Mouse (Mus musculus) adrenal gland, postnatal 14 days (tissue): ENCODE data around the gene Siglece. TPM values are rescaled to one million over a fixed set of nuclear protein-coding genes. Genes with fewer than 3 reads are reported as not detected.
"Not testable (repeated sequence)": the region's sequence is repeated elsewhere in the genome, so short reads cannot be mapped to it uniquely, and the experiment has no call there.

Source experiments
- DNase-seq: peaks from one replicate; pipeline ENCODE4 v3.0.0; 2021; ENCODE audit warnings: mixed read lengths
- long read RNA-seq, 2 experiments: library from polyadenylated mRNA; stranded (forward); transcript quantifications; one replicate each; pipeline ENCODE4 v2.0.0; 2021
- total RNA-seq: library from RNA; stranded (reverse); gene quantifications from 2 replicates; pipeline ENCODE4 v1.2.3, GENCODE M21; 2021

Gene Siglece
- total RNA-seq: 1.1 and 1.4 TPM in 2 replicates
- long read RNA-seq, experiment 1, partial matches to known transcripts: 0 of 2 reads
- long read RNA-seq, experiment 1, other reads (novel, unspliced or antisense): 2 of 2 reads
- long read RNA-seq, experiment 2, partial matches to known transcripts: 0 of 1 reads
- long read RNA-seq, experiment 2, other reads (novel, unspliced or antisense): 0 of 1 reads

- DNase-seq: no peak
These were observed at the start of gene Siglece for GRCm38 (mm10) chr7:43660002-43660401. Gene Siglece (minus strand): TSS chr7:43660161.

DNA sequence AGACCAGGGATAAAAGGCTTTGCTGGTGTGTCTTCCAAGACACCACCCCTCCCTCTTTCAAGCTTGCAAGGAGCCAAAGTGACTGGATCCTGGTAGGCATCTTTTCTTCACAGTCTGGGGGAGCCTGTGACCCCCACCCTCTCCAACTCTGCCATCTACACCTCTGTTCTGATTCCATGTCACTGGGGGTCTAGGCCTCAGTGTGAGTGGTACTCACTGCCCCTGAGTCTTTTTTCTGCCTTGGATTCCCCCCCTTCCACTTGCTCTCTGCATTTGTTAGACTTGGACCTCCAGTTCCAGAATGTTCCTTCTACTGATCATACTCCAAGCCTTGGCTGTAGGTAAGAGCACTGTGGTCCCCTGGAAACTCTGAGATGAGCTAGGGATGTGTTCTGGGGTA, 30.2 kb upstream of the Siglece start, which contains the start of gene Klk14:
Gene Klk14, plus strand, starts transcription at position 301 of the 400 bp plus-strand sequence.
- no peak for DNase-seq

GRCm38 (mm10) chr7:43685088-43685487, 25.1 kb upstream of the Siglece start:
- DNase-seq: no peak

GRCm38 (mm10) chr7:43682511-43682910, 22.6 kb upstream of the Siglece start:
- DNase-seq: not testable (repeated sequence)

DNA sequence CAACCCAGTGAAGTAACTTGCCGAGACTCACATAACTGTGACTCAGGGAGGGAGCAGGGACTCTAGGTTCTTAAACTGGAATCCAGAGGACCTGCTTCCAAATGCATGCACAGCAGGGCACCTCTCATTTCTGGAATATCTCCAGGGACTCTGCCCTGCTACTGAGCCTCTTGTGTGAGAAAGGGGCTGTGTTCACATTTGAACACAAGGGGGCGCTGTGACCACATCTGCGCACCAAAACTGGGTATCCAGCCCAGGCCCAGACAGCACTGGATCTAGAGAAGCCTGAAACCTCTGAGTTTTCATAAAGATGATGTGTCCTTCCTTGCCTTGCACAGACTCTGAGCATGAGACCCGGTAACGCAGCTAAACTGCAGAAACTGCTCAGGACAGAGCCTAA, 21.0 kb upstream of the Siglece start:
- DNase-seq: peak; percentile 82

DNA sequence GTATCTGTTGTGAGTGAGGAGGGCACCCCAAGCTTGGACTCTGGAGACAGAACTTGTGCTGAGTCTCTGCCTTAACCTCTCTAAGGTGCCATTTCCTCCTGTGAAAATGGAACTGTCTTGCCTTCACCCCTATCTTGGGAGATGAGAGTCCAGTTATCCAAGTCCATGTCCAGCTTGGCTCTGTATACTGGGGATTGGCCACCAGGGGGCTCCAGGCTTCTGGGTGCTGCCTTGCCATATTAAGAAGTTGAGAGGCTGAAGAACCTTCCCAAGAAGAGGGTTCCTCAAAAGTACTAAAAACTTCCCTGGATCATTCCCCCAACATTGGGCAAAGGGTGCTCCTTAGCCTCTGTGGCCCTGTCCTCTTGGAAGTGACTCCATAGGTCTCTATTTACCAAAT, 18.6 kb upstream of the Siglece start:
- DNase-seq: peak; percentile 64

GRCm38 (mm10) chr7:43675091-43675490, 15.1 kb upstream of the Siglece start:
- DNase-seq: no peak

DNA sequence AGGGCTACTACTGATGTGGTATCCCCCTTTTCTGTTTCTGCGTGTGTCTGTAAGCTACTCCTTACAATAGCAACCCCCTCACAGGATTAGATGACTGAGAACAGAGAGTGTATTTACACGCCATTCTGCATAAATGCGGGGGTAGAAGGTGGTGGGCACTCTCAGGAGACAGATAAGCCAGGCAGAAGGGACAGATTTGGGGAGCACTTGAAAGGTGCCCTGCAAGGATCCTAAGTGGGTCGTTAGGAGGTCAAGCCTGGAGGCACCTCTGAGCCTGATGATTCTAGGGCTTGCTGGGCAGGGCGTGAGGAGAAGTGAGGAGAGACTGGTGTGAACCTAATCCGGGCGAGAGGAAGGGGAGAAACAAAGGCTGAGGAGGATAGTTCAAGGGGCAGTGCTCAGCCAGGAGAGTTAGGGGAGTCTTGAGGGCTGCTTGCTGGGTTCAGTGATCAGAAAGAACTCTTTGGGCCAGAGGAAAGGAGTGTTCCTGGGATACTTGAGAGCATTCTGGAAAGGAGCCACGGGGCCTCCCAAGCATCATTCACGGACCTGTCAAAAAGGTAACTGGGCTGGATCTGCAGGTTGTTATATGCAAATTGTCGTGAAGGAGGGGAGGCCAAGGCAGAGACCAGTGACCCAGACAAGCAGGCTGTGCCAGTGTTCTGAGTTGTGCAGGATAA, 12.8 kb upstream of the Siglece start:
- no peak for DNase-seq

DNA sequence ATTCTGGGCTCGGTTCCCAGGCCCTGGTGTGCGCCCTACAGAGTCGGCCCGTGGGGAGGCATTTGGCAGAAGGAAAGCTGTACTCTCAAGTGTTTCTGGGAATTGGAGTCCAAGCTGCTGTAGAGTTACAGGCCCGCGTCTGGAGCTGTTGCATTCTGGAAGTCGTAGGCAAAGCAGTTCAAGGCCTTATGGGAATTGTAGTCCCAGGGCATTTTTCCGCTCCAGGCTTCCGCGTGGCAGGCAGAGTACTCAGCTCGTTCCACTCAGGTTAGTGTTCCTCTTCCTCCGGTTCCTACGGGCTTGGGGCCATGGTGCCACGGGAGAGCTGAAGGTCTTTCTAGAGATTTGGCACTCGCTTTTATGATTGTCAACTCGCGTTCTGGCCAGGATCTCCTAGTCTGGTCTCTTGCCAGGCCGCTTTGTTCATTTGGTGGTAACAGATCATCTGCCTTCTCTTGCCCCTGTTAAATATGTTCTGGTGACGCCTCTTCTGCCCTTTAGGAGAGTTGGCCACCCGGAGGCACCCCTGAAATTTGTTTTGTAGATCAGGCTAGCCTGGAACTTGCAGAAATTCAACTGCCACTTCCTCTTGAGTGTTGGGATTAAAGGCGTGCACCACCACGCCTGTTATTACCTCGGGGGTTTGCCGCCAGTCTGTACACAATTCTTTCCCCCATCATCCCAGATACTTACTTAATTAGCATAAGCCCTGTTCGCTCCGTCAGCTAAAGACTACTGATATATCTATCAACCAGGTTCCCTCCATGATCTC, 12.0 kb upstream of the Siglece start, which contains the start of gene Ctu1:
Gene Ctu1, plus strand, starts transcription at position 208 of the 772 bp plus-strand sequence.
- peak; percentile 94 for DNase-seq

- DNase-seq: no peak
These were observed 11.3 kb upstream of the Siglece start for GRCm38 (mm10) chr7:43671064-43671808.

DNA sequence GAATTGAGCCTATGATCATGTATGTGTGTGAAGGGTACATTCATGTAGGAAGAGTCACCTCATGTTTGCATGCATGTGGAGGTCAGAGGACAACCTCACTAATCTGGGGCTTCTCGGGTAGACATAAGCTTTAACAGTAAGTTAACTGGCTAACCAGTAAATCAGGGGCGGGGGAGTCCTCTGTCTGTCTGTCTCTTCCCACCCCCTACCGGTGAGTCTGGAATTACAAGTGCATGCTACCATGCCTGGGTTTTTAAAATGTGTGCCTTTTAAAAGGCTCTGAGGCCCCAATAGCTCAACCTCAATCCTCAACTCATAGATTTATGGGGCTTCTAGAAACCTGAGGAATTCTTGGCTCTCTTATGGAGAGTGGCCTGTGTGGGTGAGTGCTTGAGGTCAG, 8.6 kb upstream of the Siglece start:
- DNase-seq: peak; percentile 42

DNA sequence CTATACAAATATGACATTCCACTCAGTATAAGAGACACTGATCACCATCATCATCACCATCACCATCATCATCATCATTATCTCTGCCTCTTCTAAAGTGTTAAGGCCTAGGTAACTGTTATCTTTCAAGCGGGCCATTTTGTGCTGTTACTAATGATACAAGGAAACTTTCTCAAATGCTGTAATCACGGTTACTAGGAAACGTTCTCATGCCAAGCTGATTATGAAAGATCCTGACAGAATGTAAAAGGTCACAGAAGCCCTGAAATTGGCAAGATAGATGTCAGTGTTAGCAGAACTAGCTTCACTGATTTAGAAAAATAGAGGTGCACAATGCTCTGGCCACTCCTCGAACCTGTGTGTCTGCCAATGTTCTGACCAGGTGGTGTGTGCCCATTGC, 7.3 kb upstream of the Siglece start:
- DNase-seq: not testable (repeated sequence)

DNA sequence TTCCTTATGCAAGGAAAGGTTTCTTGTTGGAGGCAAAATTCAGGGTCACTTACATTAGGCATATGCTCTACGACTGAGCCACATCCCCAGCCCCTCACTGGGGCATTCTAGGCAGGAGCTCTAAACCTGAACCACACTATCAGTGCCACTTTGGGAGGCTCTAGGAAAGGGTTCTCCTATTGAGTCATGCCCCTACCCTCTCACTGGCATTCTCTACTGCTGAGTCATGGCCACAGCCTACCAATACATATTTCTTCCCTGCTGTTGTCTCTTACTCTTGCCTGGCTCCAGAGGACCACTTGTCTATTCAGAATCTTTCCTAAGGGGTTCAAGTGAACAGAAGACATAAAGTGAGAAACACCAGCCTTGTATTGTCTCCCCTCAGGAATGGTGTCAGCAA, 2.8 kb upstream of the Siglece start:
- peak; percentile 40 for DNase-seq

- no peak for DNase-seq
These were observed 3.7 kb downstream of the Siglece start for GRCm38 (mm10) chr7:43656232-43656631.

GRCm38 (mm10) chr7:43654519-43654918, 5.4 kb downstream of the Siglece start:
- DNase-seq: no peak

DNA sequence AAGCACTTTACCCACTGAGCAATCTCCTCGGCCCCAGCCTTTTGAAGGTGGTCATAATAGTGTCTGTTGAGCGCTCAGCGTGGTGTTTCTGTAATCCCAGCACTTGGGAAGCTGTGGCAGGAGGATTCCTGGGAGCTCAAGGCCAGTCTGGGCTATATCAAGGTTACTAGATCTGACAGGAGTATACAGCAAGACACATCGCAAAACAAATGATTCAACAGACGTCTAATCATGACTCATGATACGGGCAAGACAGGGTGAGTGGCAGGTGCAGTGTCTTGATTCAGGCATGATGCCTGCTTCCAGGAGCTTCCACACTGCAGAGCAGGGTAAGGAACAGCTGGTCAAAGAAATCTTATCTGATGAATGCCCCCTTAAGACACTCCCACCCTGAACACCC, 7.3 kb downstream of the Siglece start:
- DNase-seq: no peak

DNA sequence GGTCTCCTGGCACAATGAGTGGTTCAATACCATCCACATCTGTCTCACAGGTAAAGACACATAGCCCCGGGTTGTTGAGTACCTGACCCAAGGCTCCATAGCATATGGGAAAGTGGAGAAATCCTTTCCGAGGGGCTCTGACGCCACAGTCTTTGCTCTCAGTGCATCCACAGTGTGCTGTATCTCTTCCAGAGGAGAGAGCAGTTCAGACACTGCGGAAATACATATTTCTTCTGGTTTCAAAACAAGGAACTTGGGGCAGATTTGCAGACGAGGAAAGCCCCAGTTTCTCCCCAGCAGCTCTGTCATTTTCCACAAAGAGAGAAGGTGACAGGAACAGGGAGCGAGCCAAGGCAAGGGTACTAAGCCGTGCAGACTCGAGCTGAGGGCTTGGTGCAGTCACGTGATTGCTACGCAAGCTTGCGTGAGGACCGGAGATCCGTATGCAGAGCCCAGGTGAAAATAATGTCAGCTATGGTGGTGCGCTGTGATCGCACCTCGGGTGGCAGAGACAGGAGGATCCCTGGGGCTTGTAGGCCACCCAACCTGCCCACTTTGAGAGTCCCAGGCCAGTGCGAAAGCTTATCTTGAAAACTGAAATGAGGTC, 16.8 kb downstream of the Siglece start:
- no peak for DNase-seq

GRCm38 (mm10) chr7:43642587-43642986, 17.4 kb downstream of the Siglece start:
- peak; percentile 71 for DNase-seq

- DNase-seq: no peak
These were observed 22.8 kb downstream of the Siglece start for GRCm38 (mm10) chr7:43637118-43637517.

GRCm38 (mm10) chr7:43636194-43636593, 23.8 kb downstream of the Siglece start:
- no peak for DNase-seq

DNA sequence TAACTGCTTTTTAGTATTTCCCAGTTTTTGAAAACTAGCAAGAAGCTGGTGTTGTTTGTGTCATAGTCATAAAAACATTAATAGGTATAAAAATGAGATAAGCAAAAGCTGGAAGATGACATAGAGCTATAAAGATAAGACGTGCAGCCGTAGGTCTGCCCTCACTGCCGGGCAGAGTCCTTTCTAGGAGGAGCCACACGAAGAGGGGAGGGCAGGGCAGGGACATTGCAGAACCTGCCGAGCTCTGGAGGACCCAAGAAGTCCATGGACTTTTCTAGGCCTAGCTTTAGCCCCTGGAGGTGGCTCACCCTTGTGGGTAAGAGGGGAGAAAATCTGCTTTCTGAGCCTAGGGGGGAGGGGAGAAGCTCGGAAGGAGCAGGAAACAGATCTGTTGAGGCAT, 25.5 kb downstream of the Siglece start, which contains the start of gene Ceacam18:
Gene Ceacam18, plus strand, starts transcription at position 208 of the 400 bp plus-strand sequence.
- DNase-seq: no peak

- no peak for DNase-seq
These were observed 26.0 kb downstream of the Siglece start for GRCm38 (mm10) chr7:43633940-43634339.
